Mouse (Mus musculus): ENCODE results near the gene Ifrd1. TPM values are rescaled to one million over a fixed set of nuclear protein-coding genes. Genes with fewer than 3 reads are reported as not detected.
A peak's percentile ranks its signal among the peaks of the same experiment; 100 is the strongest.

The Ifrd1 gene
- total RNA-seq, 4 experiments from 2014 or later, result 73.2 to 98.4 (median 90.6) TPM

DNA sequence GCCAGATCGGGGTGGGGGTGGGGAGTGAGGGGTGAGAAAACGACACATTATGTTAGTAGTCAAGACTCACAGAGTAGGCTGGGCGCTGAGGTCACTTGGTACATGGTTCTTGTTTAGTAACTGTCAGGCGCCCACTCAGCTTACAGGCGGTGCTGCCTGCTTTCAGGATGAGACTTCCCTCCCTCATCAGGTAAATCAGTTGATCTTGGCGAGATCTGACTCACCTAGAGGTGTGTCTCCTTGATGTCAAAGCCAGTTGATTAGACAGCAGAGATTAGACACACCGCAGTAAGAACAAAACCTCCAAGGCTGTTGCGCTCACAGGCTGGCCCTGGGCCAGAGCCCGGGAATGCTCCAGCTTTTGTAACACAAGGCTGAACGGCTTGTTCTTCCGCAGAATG, 4.5 kb downstream of the Ifrd1 start:
- DNase-seq (ENCODE audit: low spot score in 2 of 2), result peak in 1 of 2 experiments; percentile 15

DNA sequence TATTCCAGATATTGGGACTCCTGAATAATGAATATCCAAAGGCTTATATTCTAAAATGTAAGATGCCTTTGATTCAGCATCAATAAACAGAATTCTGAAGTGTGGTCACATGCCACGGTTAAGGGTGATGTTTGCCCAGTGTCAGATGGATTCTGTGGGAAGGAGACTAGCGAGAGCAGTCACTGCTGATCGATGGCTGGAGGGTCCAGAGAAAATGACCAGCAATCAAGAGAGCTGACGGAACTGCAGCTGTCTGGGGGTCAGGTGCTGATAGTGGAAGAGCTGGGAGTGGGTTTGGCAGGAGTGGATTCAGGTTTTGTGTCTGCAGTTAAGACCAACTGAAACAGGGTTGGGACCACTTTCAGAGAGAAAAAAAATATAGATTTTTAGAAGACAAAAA, 5.1 kb downstream of the Ifrd1 start:
- no peak for DNase-seq (ENCODE audit: low spot score in 2 of 2)

DNA sequence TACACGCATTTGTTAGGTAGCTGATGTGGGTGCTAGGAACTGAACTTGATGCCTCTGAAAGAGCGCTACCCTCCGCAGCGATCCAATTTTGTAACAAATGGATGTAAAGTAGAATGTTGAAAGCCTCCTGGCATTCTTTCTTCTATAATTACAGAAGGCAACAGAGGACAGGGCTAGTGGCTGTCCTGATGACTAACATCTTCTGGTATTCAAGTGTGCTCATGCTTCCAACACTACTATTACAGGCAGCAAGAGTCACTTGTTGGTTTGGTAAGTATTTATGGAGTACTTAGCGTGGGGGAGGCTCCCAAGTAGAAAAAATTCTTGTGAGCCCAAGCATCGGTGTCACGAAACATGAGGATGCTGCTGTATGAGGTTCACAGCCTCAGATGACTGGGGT, 9.1 kb downstream of the Ifrd1 start:
- DNase-seq (ENCODE audit: low spot score in 2 of 2), result no peak

DNA sequence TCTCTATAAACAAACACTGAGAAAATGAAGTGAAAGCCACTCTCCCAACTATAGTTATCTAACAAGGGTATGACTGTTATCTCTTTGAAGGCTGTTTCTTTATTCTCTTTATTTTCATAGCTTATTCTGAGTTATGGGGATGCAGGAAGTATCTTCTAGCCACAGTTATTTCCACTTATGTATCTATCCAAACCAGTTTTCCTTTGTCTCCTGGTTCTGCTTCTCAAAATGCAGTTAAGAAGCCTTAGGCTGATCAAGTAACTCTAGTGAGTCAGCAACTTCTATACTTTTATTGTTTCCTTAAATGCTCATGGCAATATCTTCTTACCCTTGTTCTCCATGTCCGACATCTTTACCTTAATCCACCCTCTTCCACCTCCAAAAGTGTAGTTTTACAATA, 16.1 kb downstream of the Ifrd1 start:
- DNase-seq (ENCODE audit: low spot score in 2 of 2), result no peak

DNA sequence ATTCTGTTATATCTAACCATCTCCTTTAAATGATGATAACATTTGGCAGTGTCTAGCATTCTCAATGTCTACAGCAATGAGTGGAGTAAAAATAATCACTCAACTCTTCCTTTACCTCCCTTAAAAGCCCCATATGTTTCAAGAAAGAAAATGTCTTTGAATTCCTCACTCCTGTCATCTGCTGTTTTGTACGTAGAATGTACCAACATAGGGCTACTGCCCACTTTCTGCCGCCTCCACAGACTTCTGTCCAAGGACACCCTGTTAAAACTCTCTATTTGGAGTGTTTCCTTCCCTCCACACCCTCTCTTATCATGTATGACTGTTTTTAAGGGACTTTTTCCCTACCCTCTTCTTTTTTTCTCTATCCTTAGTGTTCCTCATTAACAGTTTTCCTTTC, 16.7 kb downstream of the Ifrd1 start:
- DNase-seq (ENCODE audit: low spot score in 2 of 2), result peak in 1 of 2 experiments; percentile 67

DNA sequence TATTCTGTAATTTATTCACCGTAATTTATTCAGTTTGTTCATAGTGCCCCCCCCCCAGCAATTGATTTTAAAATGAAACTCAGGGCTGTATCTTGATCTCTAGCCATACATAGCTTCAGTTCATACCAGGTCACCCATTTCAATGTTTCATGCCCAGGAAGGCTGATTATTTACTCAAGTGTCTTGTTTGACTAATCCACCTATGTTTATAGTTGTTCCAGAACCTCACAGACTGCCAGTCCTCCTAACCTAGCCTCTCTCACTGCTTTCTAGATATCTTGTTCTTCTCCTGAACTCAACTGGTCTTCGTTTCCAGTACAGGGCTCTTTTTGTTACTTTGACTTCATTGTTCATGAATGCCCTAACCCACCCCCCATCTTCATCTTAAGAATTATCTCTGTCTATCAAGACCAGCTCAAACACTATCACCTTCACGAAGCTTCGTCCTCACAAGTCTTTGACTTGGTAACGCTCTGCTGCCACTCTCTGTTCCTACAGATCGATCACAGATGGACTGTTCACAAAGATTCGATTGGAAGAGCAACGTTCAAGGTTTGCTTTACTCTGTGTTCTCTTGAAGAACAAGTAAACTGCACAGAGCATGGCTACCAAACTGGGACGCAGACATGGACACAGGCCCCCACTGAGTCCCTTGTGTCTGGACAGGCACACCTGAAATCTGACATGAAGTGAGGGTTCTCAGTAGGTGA, 24.0 kb downstream of the Ifrd1 start:
- no peak for DNase-seq (ENCODE audit: low spot score in 2 of 2)

DNA sequence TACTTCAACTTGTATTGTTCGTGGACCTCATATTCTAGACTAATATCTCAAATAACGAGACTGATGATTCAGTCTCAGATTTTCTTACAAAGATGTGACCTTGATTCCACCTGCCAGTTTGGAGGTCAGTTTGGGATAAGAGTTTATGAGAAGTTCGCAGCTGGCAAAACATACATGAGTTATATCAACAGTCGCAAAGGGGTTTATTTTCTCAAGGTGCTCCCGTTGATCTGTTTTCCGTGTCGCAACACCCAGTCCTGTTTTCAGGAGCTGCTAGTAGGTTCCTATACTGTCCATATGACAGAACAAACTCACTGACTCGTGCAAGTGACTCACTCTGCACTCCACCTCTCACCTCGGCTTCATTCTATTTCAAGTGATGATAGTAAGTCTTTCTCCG, 24.6 kb downstream of the Ifrd1 start:
- DNase-seq (ENCODE audit: low spot score in 2 of 2), result no peak

DNA sequence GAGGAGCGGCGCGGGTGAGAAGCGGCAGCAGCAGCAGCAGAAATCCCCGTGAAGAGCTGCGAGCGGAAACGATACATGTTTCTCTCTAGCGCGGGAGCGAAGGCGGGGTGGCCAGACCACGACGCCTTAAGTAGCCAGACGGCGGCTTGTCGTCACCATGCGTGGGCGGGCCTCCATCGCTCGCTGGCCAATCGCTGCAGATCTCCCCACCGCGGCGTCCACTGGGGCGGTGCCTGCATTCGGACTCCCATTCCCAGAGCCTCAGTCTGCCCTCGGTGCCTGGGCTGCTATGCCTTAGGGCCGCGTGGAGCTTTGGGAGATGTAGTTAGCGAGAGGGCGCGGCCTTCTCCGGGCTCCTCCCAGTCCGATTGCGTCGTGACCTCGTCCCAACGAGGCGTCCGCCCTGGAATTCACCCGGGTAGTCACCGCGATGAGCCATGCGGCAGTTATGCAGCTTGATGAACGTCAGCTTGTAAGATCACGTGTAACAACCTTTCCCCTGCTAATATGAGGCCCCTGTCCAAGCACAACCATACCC, 25.2 kb downstream of the Ifrd1 start:
- peak; percentile 98 to 99 for DNase-seq (ENCODE audit: low spot score in 2 of 2)

DNA sequence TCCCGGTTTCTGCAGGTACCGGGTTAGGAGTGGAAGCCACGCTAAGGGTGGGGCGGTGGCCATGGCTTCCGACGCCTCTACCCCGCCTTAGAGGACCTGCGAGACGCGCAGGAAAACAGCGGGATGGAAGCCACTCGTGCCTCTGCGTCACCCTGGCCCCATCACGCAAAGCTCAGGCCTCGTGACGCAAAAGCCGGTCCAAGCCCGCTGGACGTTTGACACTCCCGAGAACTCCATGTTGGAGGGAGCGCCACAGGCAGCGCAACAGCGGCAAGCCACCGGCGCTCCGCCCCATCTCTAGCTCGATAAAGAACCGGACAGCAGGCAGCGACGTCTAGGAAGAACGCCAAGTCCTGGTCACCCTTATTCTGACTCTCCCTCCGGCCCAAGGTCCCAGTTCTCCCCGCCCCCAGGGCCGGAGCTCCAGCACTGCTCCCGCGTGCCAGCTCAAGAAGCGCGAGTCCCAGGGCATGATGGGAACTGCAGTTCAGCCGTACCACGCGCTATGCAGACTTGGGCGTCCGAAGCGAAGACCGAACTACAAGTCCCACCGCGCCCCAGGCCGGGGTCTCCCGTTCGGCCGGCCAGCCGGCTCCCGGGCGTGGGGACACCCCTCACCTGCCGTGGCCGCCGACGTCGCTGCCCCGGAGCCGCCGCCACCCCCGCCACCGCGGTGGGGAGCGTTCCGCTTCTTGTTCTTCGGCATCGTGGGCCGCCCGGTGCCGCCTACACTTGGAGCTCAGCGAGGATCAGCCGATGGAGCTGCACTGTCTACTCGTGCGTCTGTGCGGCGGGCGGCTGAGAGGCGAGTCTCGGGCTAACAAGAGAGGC, 25.8 kb downstream of the Ifrd1 start:
- DNase-seq (ENCODE audit: low spot score in 2 of 2), result peak; percentile 86 to 97

DNA sequence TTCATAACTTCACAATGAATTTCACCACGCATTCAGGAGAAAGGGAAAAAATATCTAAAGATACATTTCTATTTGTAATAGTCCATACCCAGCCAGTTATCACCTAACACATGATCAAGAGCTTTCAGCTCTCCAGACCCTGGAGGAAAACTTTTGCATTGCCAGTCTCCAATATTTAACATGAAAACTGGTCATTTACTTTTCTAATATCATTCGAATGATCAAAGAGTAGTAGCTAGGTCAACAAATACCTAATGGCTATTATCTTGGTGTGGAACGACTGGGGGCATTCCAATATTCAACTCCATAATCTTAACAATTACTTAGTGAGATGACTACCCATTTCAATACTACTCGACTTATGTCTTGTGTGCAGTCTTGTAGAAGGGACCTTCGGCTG, 26.7 kb downstream of the Ifrd1 start:
- DNase-seq (ENCODE audit: low spot score in 2 of 2), result no peak

DNA sequence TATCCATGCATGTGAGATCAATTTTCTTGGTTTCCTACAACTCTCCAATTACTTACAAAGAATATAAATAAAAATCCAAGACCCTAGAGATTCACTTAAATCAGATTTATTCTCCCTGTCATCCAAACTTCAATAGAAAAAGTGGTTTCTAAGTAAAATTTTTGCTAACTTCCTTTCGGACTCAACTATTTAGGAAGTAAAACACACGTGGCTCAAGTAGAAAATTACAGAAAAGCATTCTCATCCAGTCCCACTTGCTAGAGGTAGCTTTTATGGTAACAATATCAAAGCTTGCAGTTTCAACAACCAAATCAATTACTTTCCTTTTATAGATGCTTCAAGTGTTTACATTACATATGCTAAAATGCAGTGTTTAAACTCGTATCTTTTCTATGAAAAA, 27.4 kb downstream of the Ifrd1 start:
- no peak for DNase-seq (ENCODE audit: low spot score in 2 of 2)

DNA sequence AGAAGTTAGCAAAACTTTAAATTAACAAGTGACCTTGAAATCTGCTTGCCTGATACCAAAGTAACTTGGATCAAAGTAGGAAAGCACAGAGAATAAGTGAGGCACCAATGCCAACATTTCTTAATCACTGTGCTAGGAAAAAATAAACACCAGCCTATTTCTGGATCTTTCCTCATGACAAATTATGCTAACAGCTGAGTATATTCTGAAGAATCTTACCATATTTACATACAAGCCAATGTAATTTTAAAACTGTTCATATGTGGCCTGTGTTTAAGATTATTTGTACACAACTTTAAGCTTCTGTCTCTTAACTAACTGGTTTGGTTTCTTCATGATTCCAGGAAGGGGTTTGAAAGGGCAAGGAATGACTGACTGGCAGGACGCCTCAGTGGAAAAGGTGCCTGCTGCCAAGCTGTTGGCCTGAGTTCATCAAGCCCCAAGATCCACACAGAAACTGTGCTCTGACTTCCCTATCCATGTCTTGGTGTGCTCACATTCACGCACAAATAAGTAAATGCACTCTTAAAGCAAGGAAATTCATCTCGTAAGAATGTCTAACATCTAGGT, 28.2 kb downstream of the Ifrd1 start:
- DNase-seq (ENCODE audit: low spot score in 2 of 2), result no peak

DNA sequence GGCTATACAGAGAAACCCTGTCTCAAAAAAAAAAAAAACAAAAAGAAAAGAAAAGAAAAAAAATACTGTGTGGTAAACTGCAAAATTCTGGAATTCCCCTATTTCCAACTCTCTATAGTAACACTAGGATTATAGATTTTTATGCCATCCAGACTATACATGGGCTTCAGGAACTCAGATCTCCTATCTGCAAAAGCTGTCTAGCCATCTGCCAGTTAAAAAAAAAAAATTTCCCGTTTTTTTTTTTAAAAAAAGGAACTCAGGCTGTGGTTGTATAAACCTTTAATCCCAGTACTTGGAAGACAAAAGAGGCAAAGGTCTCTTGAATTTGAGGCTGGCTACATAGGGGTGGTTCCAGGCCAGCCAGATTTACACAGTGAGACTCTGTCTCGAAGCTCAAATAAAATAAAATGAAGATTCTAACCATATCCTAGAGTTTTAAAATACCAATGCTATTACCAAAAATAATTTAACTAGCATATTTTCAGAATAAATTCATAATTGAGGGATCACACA, 29.8 kb downstream of the Ifrd1 start:
- no peak for DNase-seq (ENCODE audit: low spot score in 2 of 2)

DNA sequence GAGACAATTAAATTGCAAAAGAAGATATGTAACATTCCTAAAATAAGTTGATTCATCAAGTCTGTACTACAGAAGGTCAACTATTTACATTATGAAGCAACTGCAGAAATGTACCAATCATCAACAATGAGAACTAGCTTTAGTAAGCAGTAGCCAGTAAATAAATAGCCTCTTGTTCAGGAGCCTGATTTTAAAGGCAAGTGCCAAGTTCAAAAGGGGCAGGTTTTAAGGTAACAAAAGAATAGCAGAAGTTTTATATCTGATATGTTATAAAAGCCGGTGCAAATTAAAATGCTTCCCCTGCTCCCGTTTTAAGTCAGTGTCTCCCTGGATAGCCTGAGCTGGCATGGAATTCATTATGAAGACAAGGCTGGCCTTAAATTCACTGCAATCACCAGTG, 30.5 kb downstream of the Ifrd1 start:
- no peak for DNase-seq (ENCODE audit: low spot score in 2 of 2)

DNA sequence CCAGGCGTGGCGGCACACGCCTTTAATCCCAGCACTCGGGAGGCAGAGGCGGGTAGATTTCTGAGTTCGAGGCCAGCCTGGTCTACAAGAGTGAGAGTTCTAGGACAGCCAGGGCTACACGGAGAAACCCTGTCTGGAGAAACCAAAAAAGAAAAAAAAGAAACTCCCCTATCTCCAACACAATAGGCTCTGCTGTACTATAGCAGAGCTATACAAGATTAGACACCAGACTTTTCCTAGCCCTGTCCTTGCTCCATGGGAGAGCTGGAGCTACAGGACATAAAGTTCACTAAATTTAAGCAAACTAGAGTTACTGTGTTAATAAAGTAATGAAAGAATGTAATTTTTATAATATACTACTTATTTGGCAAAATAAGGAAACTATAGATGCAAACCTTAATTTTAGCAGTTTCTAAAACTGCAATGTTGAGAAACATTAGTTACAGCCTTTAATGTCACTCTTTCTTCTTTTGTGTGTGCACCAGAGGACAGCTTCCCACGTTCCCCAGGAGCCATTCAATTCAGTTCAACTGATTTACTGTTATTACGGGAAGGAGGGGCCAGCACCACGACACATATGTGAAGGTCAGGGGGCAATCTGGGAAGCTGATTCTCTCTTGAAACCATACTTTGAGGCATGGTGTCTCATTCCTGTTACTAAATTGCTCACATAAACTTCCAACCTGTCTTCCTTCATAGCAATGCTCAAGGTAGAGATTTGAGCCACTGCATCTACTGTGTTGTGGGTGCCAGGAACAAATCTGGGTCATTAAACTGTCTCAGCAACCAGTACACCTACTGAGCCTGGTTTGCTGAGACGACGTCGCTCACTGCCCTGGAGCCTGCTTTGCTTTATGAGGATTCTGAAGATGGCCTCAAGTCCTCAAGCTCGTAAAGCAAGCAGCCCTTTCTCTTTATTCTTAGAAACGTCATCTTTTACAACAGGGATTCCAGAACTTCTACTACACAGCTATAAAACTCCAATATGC, 33.1 kb downstream of the Ifrd1 start:
- no peak for DNase-seq (ENCODE audit: low spot score in 2 of 2)

DNA sequence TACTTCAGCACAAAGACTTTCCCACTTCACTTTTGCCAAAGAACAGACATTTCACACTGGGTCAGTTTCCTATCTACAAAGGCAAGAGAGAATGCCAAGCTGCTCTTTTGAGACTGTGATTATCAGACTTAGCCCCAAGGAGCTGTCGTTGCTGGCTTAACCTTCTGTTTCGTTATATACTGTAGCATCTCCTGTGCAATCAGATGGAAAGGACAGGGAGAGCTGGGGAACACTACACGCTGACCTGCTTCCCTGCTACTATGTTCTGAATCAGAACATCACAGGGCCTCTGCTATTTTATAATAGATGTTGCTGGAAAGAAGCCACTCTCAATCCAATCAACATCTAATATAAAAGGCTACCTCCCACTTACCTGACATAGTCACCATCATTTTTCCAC, 39.3 kb downstream of the Ifrd1 start:
- no peak for DNase-seq (ENCODE audit: low spot score in 2 of 2)

DNA sequence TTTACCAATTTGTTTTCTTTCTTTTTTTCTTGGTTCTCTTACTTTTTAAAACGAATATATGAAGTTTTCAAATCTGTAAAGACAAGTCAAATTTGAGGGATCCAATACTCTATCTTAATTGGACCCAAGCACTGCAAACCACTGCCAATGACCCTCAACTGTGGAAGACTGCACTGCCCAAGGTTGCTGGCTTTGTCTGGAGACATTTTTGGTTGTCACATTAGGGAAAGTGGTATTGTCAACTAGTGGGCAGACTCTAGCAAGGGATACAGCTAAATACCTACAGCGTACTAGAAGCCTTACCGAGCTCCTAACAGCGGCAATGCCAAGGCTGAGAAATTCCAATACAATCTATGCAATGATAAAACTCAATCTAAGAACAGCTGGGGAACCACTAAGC, 40.4 kb downstream of the Ifrd1 start:
- no peak for DNase-seq (ENCODE audit: low spot score in 2 of 2)

DNA sequence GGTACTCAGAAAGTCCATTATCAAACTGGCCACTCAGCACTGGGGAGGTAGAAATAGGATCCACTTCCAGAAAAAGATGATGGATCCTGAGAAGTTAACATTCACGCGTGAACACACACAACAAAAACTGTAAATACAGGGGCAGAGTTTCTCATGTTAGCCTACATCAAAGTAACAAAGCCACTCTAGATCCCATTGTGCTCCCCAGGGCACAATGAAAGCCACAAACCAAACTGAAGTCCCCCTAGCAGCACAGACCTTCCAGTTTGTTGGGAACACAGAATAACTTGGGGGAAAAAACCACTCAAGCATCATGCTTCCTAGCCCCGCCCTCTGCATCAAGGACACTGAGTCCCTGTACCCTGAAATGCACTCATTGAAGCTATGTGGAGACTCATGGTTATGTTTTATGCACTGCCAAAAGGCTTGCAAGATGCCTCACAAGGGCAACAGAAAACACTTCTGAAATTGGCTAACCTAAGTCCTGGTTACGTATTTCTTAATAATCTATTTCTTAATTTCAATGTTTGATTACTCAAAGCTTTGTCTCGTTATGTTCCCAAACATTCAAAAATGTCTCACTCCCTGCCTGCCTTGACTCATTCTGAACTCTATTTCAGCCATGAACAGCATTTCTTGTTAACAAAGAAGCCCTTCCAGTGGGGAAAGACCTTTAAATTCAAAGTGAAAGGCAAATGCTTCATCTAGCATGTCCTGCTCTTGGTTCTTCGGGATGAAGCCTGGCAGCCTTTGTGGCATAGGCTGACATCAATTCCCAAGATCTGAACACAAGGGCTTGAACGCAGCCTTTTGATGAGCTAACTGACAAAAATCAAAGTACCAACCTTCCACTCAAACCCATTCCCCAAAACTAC, 45.9 kb downstream of the Ifrd1 start:
- no peak for DNase-seq (ENCODE audit: low spot score in 2 of 2)

DNA sequence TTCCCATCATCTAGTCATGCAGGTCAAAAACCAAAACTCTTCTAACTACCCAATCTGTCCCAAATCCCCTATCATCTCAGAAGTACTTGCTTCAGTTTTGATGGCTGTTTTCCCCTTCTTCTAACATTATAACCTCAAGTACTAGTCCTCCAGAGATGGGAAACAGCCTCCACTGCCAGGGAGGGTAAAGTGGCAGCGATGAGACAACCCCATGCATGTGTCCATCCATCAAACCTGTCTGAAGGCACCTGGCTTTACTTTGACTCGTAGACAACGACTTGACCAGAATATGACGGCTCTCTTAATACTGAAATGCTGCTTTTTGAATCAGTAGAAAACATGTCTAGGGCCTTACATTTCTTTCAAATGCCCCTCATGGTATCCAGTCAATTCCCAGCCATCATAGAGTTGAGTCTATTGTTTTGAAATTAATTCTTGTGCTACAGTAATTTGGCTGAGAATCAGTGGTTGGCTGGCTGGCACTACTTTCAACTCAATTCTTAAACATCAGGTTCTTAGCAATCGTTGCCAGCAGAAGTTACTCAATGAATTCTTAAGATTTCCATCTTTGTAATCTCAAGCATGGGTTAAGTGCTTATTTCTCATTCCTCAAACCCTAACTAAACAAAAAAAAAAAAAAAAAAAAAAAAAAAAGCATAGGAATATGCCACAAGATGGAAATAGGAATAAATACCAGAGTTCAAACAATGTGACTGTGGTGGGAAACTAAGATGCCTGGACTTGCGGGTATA, 47.6 kb downstream of the Ifrd1 start:
- no peak for DNase-seq (ENCODE audit: low spot score in 2 of 2)
